Mouse (Mus musculus) gastrocnemius, postnatal 10 days (tissue): ENCODE measurements at regions not wholly inside any gene's neighbourhood (a gene's known extent, or its start where the extent isn't known, plus 50 kb on each side); places are given as distances from the start of the nearest gene placed in this dataset.

Source experiments
- DNase-seq: peaks from one replicate; pipeline ENCODE4 v3.0.0; 2021; ENCODE audit warnings: mixed read lengths

DNA sequence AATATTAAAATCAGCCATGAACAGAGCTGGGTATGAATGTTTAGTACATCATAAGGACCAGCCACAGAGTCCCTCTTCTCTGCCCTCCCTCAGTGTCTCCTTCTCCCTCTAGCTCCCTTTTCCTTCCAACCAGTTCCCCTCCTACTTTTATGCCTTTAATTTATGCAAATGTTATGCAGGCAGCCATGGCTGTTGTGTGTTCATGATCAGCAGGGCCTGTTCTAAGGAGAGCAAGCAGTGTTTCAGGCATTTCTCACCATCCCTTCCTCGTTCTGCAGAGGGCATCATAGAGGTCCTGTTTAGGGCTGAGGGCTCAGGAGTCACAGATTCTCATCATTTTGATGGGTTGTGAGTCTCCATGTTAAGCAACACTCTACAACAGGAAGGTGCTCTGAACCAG lies 162.4 kb upstream of the Dkk2 start:
- no peak for DNase-seq

DNA sequence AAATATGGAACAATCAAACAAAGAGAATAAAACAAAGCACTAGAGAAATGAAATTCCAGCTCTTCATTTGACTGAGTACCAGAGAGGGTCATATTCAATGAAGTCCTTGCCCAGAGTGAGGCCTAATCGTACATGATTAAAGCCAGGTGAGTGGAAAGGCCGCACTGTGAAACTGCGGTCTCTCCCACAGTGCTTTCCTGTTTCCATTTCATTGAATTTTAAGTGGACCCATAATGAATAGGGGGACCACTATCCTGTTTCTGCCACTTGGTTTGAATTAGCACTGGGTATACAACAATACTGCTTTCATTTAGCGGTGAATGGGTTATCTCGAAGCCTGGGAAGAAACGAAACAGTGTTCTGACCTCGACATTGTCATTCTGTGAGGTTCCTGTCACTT lies 144.2 kb upstream of the Dkk2 start:
- DNase-seq = no peak

DNA sequence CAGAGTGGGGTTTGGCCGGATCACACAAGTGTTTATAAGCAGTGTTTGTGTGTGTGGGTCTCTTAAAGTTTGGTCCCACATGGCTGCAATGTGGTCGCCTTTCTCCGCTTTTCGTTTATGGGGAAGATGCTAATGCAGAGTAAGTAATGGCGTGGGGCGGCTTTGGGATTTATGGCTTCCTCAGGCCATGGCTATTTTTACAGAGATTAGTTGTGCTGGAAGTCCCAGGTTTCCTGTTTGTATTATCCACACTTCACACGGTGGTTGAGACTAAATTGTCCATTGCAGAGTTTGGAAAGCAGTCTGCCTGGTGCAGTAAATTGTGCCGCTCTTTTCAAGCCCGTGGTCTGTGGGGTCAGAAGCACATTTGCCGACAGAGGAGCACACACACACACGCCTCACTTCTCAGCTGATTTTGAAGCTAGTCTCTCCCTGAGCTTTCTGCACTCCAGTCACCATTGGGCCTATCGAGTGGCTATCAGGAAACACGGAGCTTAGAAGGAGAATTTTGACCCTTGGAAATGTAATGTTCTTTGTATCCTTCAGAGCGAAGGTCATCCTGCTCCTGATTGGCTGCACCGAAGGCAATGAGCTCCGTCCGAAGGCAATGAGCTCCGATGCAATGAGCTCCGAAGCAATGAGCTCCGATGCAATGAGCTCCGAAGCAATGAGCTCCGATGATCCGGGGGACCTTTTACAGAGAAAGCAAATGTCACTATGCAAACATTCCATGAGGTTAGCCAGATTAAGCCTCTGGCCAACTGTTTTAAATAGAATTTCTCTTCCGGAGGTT lies 142.9 kb upstream of the Dkk2 start:
- no peak for DNase-seq

DNA sequence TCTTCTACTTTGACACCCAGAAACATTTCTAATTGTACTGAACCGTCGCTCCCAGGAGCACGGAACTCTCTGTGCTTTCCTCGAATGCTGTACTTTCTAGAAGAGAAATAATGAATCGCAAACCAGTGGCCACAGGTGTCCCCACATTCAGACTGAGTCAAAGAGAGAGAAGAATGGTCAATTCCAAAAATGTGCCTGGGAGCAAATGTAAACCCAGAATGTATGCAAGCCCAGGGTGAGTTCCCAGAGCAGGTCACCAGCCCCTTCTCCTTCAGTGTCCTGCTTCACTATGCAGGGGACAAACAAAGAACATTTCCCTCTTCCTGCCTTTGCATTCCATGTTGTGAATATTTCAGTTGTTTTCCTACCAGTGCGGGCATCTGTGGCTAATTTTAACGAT lies 141.7 kb upstream of the Dkk2 start:
- DNase-seq = no peak

DNA sequence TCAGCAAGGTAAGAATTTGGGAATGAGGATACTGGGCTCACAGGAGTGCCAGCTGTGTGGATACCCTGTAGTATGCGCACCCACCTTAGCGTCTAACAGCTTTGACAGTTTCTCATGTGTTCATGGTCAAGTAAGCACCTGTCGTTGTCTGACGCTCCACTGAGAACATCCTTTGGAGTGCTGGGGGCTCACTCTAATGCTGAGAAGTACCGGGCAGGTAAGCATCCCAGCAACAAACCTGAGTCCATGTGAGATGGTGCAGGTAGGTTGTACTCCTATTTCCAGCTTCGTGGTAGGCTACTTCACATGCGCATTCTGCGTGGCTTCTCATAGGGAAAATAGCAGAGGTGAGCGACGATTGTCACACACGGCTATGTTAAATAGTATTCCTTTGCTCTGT lies 129.3 kb upstream of the Dkk2 start:
- no peak for DNase-seq

DNA sequence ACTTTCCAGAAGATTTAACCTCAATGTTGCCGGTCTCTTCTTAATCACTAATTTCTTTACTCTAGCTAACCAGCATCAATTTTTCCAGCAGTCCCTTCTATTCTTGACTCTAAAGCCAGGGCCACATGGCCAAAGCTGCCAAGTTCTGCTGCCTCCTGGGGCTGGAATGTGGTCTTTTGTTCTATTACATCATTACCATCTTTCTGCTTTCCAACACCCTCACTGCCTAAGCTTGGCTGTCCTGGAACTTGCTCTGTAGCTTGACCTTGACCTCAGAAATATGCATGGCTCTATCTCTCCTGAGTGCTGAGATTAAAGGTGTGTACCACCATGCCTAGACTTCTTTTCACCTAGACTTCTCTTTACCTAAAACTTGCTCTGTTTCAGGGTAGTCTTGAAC lies 124.5 kb upstream of the Dkk2 start:
- no peak for DNase-seq

DNA sequence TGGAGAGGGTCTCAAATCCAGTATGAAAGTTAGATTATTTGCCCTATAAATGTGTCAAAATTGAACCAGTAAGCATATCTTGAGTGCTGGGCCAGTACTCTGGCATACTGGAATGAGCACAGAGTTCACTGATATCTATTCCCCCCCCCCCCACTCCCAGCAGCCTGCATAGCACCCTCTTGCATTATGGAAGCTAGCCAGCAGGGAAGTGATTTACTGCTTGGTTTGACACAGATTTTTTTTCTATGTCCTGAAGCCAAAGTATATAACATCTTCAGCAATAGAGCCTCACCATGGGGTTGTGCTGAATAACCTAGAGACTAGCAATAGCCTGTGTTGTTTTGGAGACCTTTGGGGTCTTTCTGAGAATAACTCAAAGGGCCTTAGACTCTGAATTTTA lies 123.5 kb upstream of the Dkk2 start:
- no peak for DNase-seq

DNA sequence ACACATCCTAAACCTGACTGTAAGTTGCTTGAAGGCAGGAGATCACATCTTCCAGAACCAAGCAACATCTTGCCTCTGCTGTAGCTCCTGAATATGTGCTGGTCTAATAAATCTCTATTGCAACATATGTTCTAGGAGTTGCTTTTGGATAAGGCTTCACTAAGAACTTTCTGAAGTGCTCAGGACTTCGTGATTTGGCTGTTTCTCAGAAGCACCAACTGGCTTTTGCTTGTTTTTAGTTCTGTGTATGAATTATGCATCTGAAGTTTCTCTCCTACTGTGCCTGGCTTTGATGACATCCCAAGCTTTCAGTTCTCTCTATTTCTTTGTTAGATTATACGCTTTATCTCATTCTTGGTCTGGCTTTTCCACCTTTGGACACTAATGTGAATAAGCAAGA lies 122.2 kb upstream of the Dkk2 start:
- no peak for DNase-seq

DNA sequence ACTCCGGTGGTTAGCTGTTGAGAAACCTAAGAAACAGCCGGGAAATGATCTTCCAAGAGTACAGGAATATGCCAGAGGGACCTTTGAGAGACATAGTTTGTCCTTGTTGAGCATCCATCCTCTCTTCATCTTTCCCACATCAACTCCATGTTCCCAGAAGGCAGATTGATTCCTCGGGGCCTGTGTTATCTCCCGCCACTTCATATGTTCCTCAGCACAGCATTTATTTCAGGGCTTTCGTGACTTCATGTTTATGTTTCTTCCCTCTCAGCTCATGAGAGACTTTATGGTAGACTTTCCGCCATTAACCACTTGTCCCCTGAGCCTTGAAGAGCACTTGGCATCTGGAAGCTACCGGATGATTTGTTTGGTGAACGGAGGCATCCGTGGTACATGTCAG lies 120.1 kb upstream of the Dkk2 start:
- DNase-seq = no peak

DNA sequence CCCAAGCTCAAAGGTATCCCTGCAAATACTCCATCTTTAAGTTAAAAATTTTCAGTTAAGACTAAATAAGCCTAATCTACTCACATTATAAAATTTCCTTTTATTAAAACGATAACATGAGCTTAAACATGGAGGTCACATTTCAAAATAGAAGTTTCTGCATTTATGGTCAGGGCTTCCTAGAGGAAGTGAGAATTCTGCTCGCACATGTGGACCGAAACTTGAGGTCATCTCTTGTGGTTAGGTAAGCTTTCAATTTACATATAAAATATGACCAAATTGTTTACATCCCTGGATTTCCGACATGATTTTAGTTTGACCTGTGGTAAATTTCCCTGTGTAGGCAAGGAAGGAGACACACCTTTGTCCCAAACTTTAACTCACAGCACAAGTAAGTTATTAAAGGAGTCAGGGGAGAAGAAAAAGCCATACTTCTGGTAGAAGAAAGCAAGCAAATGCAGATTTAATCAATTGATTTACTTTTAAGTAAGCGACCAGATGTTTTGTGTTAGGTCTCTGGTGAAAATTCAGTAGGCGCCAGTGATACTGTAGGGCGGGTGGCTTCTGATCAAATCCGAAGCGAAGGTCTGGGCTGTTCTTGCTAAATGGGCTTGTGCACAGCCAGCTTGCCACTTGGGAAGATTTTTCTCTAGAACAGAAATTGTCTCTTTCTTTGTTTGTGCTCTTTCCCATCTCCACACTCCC lies 119.5 kb upstream of the Dkk2 start:
- no peak for DNase-seq

DNA sequence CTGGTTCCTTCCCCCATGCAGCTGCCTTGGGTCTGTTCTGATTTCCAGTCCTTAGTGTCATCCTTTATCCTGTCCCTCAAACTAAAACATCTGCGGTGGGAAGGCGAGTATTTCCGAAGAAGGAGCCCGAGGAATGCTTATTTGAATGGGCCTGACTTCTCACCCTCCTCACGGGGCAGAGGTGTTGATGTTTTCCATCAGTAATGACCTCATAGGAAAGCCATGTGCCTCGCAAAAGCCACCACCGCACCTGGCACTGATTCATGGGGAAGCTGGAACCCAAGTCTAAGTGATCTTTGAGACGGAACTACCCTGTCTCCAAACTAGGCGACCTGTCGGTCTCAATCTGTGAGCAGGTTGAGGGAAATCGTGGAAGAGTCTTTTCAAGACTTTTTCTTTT lies 117.8 kb upstream of the Dkk2 start:
- DNase-seq = no peak

DNA sequence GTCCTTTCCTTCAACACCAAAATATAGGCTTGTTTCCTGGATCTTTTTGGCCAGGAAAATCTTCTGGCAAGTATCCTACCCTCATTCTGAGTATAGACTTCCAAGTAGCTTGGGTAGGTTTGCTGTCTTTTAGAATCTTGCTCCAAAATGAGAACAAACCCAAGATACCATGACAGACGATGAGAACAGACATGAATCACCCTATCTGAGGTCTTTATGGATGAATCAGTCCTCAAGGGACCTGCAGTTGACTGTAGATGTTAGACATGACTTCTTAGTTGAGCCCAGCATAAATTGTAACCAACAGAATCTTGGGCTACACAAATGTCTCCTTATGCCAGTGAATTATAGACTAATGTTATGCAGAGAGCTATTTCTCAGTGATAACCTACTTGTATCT lies 114.3 kb upstream of the Dkk2 start:
- no peak for DNase-seq

DNA sequence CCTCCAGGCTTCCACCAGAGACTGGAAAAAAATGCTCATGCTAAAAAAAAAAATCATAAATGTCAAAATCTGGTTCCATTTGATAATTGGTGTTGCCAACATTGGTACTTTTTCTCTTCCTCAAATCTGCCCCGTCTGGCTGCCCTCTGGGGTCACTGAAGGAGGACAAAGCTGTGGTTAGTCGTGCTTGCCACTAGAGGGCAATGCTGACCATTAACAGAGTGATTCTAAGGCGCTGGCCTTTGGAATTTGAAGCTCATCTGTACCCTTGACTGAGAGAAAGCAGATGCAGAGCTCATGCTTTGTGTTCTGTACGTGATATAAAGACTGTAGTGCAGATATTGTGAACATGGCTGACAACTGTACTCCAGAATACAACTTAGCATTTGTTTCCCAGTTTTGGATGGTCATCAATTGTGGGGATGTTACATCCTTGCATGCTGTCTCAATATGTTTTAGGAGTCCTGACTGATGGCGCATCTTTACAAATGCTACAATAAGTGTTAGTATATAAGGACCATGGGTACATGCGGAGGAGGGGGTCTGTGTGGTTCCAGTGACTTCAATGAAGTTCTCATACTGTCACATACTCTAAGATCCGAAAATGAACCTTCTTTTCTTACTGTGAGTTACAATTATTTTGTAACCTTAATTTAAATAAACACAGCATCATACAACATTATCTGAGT lies 109.0 kb upstream of the Dkk2 start:
- peak; percentile 40 for DNase-seq

DNA sequence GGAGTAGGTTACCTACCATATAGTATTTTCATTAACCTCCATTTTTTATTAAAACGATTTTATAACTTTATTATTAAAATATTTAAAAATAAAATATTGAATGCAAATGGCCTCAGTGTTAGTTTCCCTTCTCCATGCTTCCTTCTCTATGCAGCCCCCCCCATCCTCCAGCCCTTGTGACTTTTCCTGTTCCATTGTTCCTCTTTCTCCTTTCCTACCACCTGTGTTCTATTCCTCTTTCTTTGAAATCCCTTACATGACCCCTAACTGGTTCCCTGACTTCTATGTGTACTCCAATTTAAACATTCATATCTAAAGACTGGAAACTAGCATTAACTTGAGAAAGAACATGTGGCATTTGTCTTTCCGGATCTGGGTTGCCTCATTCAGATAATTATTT lies 101.8 kb upstream of the Dkk2 start:
- DNase-seq = no peak

DNA sequence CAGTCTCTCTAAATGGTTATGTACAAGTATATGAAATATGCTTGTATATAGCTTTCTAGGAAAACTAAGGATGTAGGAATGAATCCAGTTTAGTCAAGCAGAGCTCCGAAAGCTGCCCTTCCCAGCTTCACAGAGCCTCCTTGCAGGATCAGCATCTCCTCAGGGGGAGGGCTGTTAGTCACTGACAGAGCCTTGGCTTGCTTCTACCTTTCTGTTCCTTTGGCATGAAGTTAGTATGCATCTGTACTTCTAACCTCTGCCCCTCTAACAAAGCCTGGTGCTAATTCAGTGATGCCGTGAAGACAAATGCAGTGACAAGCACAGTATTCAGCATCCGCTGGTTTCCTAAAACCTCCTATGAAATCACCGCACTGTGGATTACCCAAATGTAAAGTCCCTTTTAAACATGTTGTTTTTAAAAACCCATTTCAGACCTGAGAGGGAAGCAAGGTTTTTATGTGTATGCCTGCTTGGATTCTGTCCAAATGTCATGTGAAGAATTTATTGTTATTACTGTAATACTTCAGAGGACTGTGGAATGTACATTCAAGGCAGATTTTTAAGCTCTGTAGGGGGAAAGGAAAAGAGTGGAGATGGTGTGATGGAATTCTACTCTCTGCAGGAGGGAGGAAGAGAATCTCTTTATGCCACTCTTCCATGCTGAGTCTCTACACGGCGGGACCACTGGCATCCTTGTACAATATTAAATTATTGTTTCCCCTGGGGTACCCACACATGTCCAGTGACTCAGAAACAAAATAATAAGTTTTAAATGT lies 86.1 kb upstream of the Dkk2 start:
- no peak for DNase-seq

DNA sequence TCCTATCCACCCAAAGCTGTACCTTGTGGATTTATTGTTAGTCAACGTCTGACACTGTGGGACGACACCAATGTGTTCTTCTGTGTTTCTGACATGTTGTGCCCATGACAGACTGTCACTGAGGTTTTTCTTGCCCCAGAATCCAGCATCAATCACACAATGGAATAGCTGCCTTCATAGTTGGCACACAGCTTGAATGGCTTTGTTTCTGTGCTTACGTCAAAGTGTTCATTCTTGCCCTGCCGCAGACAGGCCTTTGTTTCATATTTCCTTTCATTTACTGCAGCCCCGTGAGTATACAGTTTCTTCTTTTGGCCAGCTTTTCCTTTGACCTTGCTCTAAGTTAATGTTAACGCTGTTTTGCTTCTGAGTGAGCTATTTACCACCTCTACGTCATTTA lies 78.9 kb upstream of the Dkk2 start:
- DNase-seq = no peak

DNA sequence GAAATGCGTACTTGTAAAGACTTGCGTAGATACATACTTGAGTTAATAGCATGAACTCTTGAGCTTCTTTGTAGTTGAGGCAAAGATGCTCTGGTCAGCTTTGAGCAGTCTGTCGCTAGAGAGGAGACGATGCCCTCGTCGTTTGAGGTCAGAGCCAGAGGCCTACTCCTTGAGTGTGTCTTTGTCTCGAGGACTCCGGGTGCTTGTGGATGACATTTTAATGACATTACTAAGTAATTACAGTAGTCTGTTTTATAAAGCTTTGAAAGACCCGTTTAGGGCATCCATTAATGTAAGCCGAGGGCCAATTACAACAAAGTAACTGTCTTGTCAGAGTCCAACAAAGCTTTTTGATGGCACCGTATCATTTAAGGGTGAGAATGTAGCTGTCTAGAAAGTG lies 78.2 kb upstream of the Dkk2 start:
- no peak for DNase-seq

DNA sequence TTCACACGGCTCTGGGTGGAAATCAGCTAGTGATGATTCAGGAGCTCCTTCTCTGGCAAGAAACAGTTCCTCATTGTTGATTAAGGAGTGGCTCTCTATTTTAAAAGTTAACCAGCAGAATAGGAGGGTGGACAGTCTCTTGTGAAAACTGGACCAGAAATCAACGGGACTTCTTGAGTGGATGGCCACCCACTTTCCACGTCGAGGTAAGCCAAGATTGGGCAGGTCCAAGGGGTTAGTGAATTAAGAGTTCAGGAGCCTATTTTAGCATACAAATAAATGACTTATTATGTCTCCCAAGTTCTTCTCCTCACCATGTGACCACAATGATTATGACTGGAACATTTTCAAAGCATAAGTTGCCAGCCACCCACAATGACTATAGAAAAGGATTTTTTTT lies 77.7 kb upstream of the Dkk2 start:
- DNase-seq = no peak

DNA sequence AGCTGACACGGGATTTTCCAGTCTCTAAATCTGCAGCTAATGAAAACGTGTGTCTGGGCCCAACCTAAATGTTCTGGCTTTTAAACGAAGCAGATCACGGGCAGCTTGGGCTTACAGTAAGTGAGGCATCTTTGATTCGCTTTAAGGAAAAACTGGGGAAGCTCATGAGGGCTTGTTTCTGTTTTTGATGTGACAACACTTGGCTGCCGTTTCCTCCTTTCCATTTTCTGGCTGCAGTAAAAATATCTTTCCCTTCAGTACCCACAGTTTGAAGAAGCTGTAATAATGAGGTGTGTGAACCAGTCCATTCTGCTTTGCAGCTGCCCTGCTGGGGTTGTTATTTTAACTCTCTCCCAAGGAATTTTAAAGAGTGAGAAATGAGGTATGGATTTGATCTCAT lies 69.9 kb upstream of the Dkk2 start:
- no peak for DNase-seq

DNA sequence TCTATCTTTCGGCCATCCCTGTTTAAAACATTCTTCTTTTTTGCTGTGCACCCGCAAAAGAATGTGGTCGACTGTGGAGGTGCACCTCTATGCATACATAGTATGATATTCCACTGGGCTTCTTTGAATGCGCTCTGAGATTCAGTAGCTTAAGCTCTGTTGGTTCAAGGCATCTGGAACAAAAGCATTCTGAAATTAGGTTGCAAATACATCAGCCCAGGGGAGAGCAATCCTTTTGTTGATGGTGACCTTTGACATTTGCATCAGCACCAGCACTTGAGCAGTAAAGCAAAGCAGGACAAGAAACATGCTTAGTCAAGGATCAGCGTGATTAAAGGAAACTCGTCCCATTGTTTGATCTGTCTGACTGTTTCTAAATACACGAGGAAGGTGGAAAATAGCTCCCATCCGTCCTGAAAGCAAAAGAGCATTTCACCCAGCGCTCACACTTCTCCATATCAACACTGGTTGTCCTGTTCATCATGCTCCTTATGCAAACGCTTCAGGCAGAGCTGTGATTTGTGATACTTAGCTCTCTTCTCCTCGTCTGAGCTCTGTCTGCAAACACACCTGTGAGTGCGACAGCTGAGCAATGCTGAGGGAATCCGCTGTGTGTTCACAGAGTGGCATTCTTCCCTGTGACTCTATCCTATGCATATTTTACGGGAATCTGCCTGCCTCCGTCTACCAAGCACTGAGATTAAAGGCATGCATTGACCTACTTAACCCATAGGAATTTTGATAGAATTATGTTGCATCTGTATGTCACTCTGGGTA lies 67.4 kb upstream of the Dkk2 start:
- no peak for DNase-seq

DNA sequence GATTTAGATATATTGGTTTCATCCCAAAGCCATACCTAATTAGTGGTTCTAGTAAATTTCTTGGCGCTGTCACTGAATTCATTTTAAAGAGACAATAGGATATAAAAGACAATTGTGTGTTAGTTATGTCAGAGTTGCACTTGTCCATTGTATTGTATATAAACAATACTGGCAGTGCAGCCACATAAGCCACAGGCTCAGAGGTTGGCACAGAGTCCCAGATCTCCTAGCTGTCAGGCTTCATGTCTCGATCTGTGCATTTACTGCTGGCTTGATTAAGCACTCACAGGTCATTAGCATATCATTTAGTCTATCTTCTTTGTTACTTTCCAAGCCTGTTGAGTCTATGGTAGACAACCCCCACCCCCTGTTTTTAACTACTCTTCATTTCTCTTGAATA lies 66.6 kb upstream of the Dkk2 start:
- DNase-seq = no peak

DNA sequence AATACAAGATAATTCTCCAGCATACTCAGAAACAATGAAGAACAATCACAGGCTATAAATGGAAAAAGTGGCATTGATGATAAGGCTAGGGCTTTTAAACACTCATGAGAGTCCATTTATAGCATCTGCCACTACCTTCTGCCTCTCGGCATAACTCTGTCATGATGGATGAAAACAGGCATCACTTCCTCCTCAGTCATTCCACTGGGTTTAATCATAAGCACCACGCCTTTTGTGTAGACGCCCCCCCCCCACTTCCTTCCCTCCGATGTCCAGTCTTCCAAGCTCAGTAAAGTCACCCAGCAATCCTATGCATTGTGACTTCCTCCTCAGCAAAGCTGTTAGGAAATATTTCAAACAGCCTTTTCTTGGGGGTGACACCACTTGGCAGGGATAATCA lies 63.1 kb upstream of the Dkk2 start:
- DNase-seq = no peak
